In genomic region chr8:12135392-12136177, GRCm38 (mm10) we compare ENCODE assay signal across 18 mouse cellular contexts.
DNase-seq lines count a peak whose midpoint lies in the region; ATAC-seq lines count a peak whose summit lies in the region.
"Had no signal": no experiment of that assay in that cellular context is flagged by ENCODE, and none has a peak within 500 bp of the region (broad histone marks: within the 10 kb centered on the region; RNA-seq: fewer than 3 reads in every experiment).

No protein-coding gene starts in this region.

- 0 out of 2 replicates have a peak, but pooled peaks cover 4% of the 10 kb centered on the region for H3K4me1 ChIP-seq in hindbrain, embryonic 15.5 days (replicated peaks)
- H3K4me1 ChIP-seq: liver, embryonic 15.5 days had no signal

- H3K4me2 ChIP-seq in hindbrain, embryonic 15.5 days: no peak overlapping the region
- H3K4me2 ChIP-seq: heart, embryonic 11.5 days; limb, embryonic 13.5 days; liver, embryonic 15.5 days; neural tube, embryonic 12.5 days had no signal

- no peaks in the 10 kb centered on the region for H3K9me3 ChIP-seq in hindbrain, embryonic 15.5 days
- H3K9me3 ChIP-seq: limb, embryonic 13.5 days; liver, embryonic 15.5 days; neural tube, embryonic 12.5 days had no signal

- no peak overlapping the region for H3K9ac ChIP-seq in hindbrain, embryonic 15.5 days
- H3K9ac ChIP-seq: limb, embryonic 13.5 days; liver, embryonic 15.5 days; neural tube, embryonic 12.5 days had no signal

- 52% methylated on average over 14 of the region's 14 CpGs for WGBS in hindbrain, embryonic 15.5 days

- no peaks in the 10 kb centered on the region for H3K36me3 ChIP-seq in hindbrain, embryonic 15.5 days
- H3K36me3 ChIP-seq: limb, embryonic 13.5 days; liver, embryonic 15.5 days; neural tube, embryonic 12.5 days had no signal

- H3K4me3 ChIP-seq in hindbrain, embryonic 15.5 days: no peak overlapping the region
- H3K4me3 ChIP-seq: limb, embryonic 13.5 days; liver, embryonic 15.5 days; neural tube, embryonic 12.5 days had no signal

- no peak overlapping the region for H3K27ac ChIP-seq in hindbrain, embryonic 15.5 days (replicated peaks)
- H3K27ac ChIP-seq: limb, embryonic 13.5 days; liver, embryonic 15.5 days; neural tube, embryonic 12.5 days had no signal

- peaks cover 49% of the 10 kb centered on the region for H3K27me3 ChIP-seq in hindbrain, embryonic 15.5 days

- ATAC-seq in hindbrain, embryonic 15.5 days (ENCODE audit: low FRiP score, low read depth): peak; percentile 79
- ATAC-seq: activated CD4-positive, CD25-positive, alpha-beta regulatory T cell, adult 4 months; intestine, postnatal 0 days had no signal

- DNase-seq in layer of hippocampus, adult 11-12 months (ENCODE audit: low spot score): peak; percentile 14
- DNase-seq in layer of hippocampus, adult 9-10 months (ENCODE audit: low spot score): no peak
- DNase-seq in right cerebral cortex, postnatal 4 days: peak; percentile 20
- no peak for DNase-seq in right cerebral cortex, adult 2 months (ENCODE audit: low spot score in 2 of 2)
- DNase-seq in kidney, adult 18-20 months: no peak
- DNase-seq in gastrocnemius, postnatal 4 days (ENCODE audit: low spot score in 2 of 2): no peak
- DNase-seq in spleen, postnatal 10 days (ENCODE audit: low spot score in 2 of 2): no peak
- DNase-seq: cerebellum, postnatal 36 days; gastrocnemius, postnatal 36 days; kidney, postnatal 14 days; spleen, adult 18-20 months had no signal

Comparison
In these comparisons a context has a peak if more than half of its experiments do, and no peak if none do; other contexts are left out.
1. DNase-seq: peak in layer of hippocampus, adult 11-12 months (single experiment) and right cerebral cortex, postnatal 4 days (single experiment); none in layer of hippocampus, adult 9-10 months (single experiment), right cerebral cortex, adult 2 months (0 of 2), kidney, adult 18-20 months (single experiment), gastrocnemius, postnatal 4 days (0 of 2) and spleen, postnatal 10 days (0 of 2).